Mouse (Mus musculus): Measurements from ENCODE around the gene Pih1d2. TPM values are rescaled to one million over a fixed set of nuclear protein-coding genes. Genes with fewer than 3 reads are reported as not detected.

The Pih1d2 gene
- 4.5 and 6.8 TPM in 2 replicates for polyA plus RNA-seq (2015; fragmentation: Nextera tagmentation; extraction: Ambion mirVana)

DNA sequence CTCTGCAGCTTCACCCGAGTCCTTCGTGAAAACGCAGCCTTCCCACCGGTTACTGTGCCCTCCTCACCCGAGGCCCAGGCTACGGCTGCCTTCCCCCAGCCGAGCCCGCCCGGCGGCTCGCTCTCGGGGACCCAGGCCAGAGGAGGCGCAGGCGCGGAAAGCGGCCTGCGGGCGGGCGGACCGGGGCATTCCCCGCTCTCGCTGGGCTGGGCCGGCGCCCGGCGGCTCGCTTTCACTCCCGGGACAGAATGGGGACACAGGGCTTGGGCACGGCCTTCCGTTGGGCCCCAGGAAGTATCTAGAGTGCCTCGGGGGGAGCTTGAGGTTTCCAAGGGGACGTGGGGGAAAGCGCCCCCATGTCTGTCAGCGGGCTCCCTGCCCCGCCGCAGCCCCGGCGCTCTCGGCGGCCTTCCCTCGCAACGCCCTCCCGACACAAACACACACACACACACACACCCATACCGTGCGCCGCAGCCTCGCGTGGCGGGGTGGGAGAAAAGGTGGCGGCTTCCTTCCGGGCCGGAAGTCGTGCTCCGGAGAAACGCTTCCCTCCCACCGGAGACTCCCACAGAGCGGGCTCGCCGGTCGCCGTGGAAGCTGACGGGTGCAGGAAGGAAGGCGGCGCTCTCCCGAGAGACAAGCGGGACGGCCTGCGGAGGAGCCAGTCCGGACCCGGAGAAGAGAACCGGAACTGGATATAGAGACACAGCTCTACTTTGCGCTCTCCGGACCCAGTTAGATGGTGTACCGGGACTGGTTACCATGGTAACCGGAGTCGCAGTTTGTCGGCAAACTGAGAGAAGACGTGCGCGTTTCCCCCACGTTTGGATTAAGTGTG is at the start of gene Pih1d2, which contains the start of gene Nkapd1:
TSS of gene Pih1d2 (plus strand) at position 556 of the 838 bp plus-strand sequence.
TSS of gene Nkapd1 (minus strand) at position 699 of the 838 bp plus-strand sequence.

DNA sequence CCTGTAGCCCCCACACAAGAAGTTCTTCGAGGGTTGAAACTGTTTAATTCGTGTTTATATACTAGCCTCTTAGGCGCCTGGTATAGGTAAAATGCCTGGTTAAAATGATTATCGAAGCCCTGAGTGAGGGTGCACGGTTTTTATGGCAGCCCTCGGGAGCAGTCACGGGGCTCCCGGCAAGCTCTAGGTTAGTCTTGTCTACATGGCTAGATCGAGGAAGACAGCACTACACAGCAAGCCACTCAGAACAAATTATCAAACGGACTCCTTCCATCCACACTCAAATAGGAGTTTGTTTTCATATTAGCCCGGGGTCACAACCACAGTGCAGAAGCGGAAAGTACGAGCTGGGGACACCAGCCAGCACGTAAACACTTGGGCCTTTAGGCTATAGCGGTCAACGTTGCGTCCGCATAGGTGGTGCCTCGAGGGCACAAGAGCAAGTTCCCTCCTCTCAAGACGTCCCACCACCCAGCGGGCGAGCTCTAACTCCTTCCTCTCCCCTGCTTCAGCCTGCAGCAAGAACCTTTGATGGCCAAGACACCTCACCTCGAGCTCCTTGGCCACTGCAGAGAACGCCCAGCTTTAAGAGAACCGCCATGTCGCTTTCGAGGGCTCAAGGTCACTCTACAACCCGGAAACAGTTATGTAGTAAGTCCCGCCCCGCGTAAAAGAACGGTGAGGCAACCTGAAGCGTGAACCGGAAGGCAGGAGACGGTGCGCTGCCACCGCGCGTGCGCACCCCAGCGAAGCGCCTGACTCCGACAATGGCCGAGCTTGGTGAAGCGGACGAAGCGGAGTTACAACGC is 13.7 kb upstream of the Pih1d2 start, which contains the start of the genes Sdhd and Timm8b:
TSS of gene Sdhd (minus strand) at position 624 of the 809 bp plus-strand sequence.
TSS of gene Timm8b (plus strand) at position 722 of the 809 bp plus-strand sequence.

GRCm38 (mm10) chr9:50659392-50660217 is 42.5 kb downstream of the Pih1d2 start, which contains the start of gene Dlat:
Dlat (minus strand) TSS chr9:50659780.

Other genes with a start within 250 kb of the Pih1d2 start
- gene Plet1, start 122.8 kb upstream of the Pih1d2 start, polyA plus RNA-seq (2015; fragmentation: Nextera tagmentation; extraction: Ambion mirVana), result 0.56 and 0.90 TPM in 2 replicates
- gene Pts, start 88.6 kb upstream of the Pih1d2 start, polyA plus RNA-seq (2015; fragmentation: Nextera tagmentation; extraction: Ambion mirVana), result 97.8 and 101 TPM in 2 replicates
- gene Il18, start 62.5 kb upstream of the Pih1d2 start, polyA plus RNA-seq (2015; fragmentation: Nextera tagmentation; extraction: Ambion mirVana), result 37.1 and 50.8 TPM in 2 replicates
- gene Bco2, start 62.1 kb upstream of the Pih1d2 start, polyA plus RNA-seq (2015; fragmentation: Nextera tagmentation; extraction: Ambion mirVana), result 0.42 and 0.55 TPM in 2 replicates
- gene Tex12, start 56.0 kb upstream of the Pih1d2 start, polyA plus RNA-seq (2015; fragmentation: Nextera tagmentation; extraction: Ambion mirVana), result 0.46 TPM in 1 of 2 replicates, not detected in the other
- 353 and 365 TPM in 2 replicates for gene Sdhd, start 13.5 kb upstream of the Pih1d2 start, polyA plus RNA-seq (2015; fragmentation: Nextera tagmentation; extraction: Ambion mirVana)
- 492 and 511 TPM in 2 replicates for gene Timm8b, start 13.4 kb upstream of the Pih1d2 start, polyA plus RNA-seq (2015; fragmentation: Nextera tagmentation; extraction: Ambion mirVana)
- 22.0 and 22.5 TPM in 2 replicates for gene Nkapd1, start 143 bp downstream of the Pih1d2 start, polyA plus RNA-seq (2015; fragmentation: Nextera tagmentation; extraction: Ambion mirVana)
- 73.7 and 79.1 TPM in 2 replicates for gene Dlat, start 42.5 kb downstream of the Pih1d2 start, polyA plus RNA-seq (2015; fragmentation: Nextera tagmentation; extraction: Ambion mirVana)
- 25.4 and 27.9 TPM in 2 replicates for gene Dixdc1, start 122.2 kb downstream of the Pih1d2 start, polyA plus RNA-seq (2015; fragmentation: Nextera tagmentation; extraction: Ambion mirVana)
- gene 2310030G06Rik, start 129.2 kb downstream of the Pih1d2 start, polyA plus RNA-seq (2015; fragmentation: Nextera tagmentation; extraction: Ambion mirVana), result 2.3 and 3.6 TPM in 2 replicates
- 64.2 and 69.0 TPM in 2 replicates for gene Cryab, start 134.0 kb downstream of the Pih1d2 start, polyA plus RNA-seq (2015; fragmentation: Nextera tagmentation; extraction: Ambion mirVana)
- gene Hspb2, start 135.0 kb downstream of the Pih1d2 start, polyA plus RNA-seq (2015; fragmentation: Nextera tagmentation; extraction: Ambion mirVana), result 3.3 and 4.1 TPM in 2 replicates
- 7.9 and 8.8 TPM in 2 replicates for gene Fdxacb1, start 150.9 kb downstream of the Pih1d2 start, polyA plus RNA-seq (2015; fragmentation: Nextera tagmentation; extraction: Ambion mirVana)
- gene Alg9, start 157.7 kb downstream of the Pih1d2 start, polyA plus RNA-seq (2015; fragmentation: Nextera tagmentation; extraction: Ambion mirVana), result 47.7 and 52.7 TPM in 2 replicates
- gene 1110032A03Rik, start 158.2 kb downstream of the Pih1d2 start, polyA plus RNA-seq (2015; fragmentation: Nextera tagmentation; extraction: Ambion mirVana), result 64.4 and 69.0 TPM in 2 replicates
- gene Ppp2r1b, start 228.0 kb downstream of the Pih1d2 start, polyA plus RNA-seq (2015; fragmentation: Nextera tagmentation; extraction: Ambion mirVana), result 28.7 and 29.8 TPM in 2 replicates